In the genomic region with DNA sequence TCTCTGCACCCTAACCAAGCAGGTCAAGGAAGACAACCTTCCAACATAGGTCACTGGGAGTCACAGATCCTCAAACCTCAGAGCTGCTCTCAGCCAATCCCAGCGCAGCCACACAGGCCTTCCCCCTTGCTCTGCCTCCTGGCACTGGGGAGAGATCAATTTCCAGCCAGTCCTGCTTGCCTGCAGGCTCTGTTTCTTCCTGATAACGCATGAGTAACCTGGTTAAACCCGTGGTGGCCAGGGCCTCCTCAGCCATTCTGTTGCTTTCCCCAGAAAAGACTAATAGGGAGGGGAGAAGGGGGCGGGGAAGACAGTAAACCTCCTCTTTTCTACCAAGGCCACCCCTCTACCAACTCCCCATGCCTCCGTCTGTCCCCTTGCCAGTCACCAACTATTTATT, we compare ENCODE assay signal across 1 mouse cellular context.
TF ChIP-seq lines count a peak whose summit lies in the region.

No protein-coding gene starts in this region.

TF ChIP-seq in MEL, 35 proteins besides CTCF, POLR2A, EP300 and RAD21:
- TF ChIP-seq CHD2 (IDR thresholded peaks at IDR 0.05; ENCODE audit: low read length) (no peak), USF1 (IDR thresholded peaks at IDR 0.05; ENCODE audit: low read depth, low read length) (no peak), NELFE (IDR thresholded peaks at IDR 0.05; ENCODE audit: low read depth, low read length) (no peak), NRF1 (IDR thresholded peaks at IDR 0.05; ENCODE audit: insufficient read depth, low read depth, low read length, poor library complexity, severe bottlenecking) (peak; percentile 20; the same call in 1 of the 2 replicates), RCOR1 (IDR thresholded peaks at IDR 0.05; ENCODE audit: low read depth, low read length) (peak; percentile 55), ZNF384 (IDR thresholded peaks at IDR 0.05; ENCODE audit: low read depth, low read length) (no peak), POLR2AphosphoS2 (IDR thresholded peaks at IDR 0.05; ENCODE audit: low read length) (no peak), JUND (IDR thresholded peaks at IDR 0.05; ENCODE audit: low read depth, low read length) (no peak), TAL1 (IDR thresholded peaks at IDR 0.05; ENCODE audit: low read length) (peak; percentile 87), MAFK (IDR thresholded peaks at IDR 0.05; ENCODE audit: borderline replicate concordance, low read depth, low read length) (no peak), ZC3H11A (IDR thresholded peaks at IDR 0.05; ENCODE audit: low read depth, low read length) (no peak), TCF12 (IDR thresholded peaks at IDR 0.05; ENCODE audit: low read depth, low read length) (peak; percentile 53), E2F4 (IDR thresholded peaks at IDR 0.05; ENCODE audit: borderline replicate concordance, low read depth, low read length) (no peak), GABPA (IDR thresholded peaks at IDR 0.05; ENCODE audit: low read depth, low read length) (no peak), MAZ (IDR thresholded peaks at IDR 0.05; ENCODE audit: low read depth, low read length) (no peak), MXI1 (IDR thresholded peaks at IDR 0.05; ENCODE audit: low read depth, low read length) (no peak), ETS1 (IDR thresholded peaks at IDR 0.05; ENCODE audit: low read depth, low read length) (no peak), TBP (IDR thresholded peaks at IDR 0.05; ENCODE audit: low read depth, low read length) (no peak), MYC (IDR thresholded peaks at IDR 0.05; ENCODE audit: low read depth, low read length) (0 out of 2 replicates have a peak, but pooled peaks have one; percentile 39), GATA1 (IDR thresholded peaks at IDR 0.05; ENCODE audit: low read depth, low read length) (peak; percentile 55; the same call in 1 of the 2 replicates), ELF1 (IDR thresholded peaks at IDR 0.05; ENCODE audit: low read depth, low read length) (no peak), MEF2A (IDR thresholded peaks at IDR 0.05; ENCODE audit: extremely low read depth, insufficient replicate concordance, low read depth, low read length, poor library complexity, severe bottlenecking) (no peak)
